21 mouse cellular contexts compared by ENCODE assay signal in genomic region chr3:147786555-147786954, GRCm38 (mm10).
DNase-seq lines count a peak whose midpoint lies in the region; ATAC-seq lines count a peak whose summit lies in the region.
"Had no signal": no experiment of that assay in that cellular context is flagged by ENCODE, and none has a peak within 500 bp of the region (broad histone marks: within the 10 kb centered on the region; RNA-seq: fewer than 3 reads in every experiment).

No protein-coding gene starts in this region.

- no peaks in the 10 kb centered on the region for H3K27me3 ChIP-seq in neural tube, embryonic 13.5 days
- H3K27me3 ChIP-seq in neural tube, embryonic 14.5 days (ENCODE audit: control insufficient read depth, insufficient read depth, low read length): no peaks in the 10 kb centered on the region
- H3K27me3 ChIP-seq in neural tube, embryonic 15.5 days (replicated peaks): no peaks in the 10 kb centered on the region
- H3K27me3 ChIP-seq in forebrain, embryonic 14.5 days (replicated peaks; ENCODE audit: control insufficient read depth, insufficient read depth, low read length): no peaks in the 10 kb centered on the region
- H3K27me3 ChIP-seq: CH12.LX, Patski had no signal

- H3K27ac ChIP-seq in neural tube, embryonic 13.5 days (replicated peaks): no peak overlapping the region
- H3K27ac ChIP-seq in neural tube, embryonic 14.5 days (ENCODE audit: low read depth, low read length): no peak overlapping the region
- no peak overlapping the region for H3K27ac ChIP-seq in neural tube, embryonic 15.5 days (replicated peaks)
- H3K27ac ChIP-seq in forebrain, embryonic 14.5 days (ENCODE audit: low read depth, low read length): no peak overlapping the region

- no peaks in the 10 kb centered on the region for H3K9me3 ChIP-seq in neural tube, embryonic 13.5 days
- H3K9me3 ChIP-seq in neural tube, embryonic 14.5 days (ENCODE audit: control insufficient read depth, low read length): no peaks in the 10 kb centered on the region
- no peaks in the 10 kb centered on the region for H3K9me3 ChIP-seq in neural tube, embryonic 15.5 days (replicated peaks)
- H3K9me3 ChIP-seq in forebrain, embryonic 14.5 days (replicated peaks; ENCODE audit: control insufficient read depth, low read length): no peaks in the 10 kb centered on the region

- H3K4me3 ChIP-seq in neural tube, embryonic 13.5 days: no peak overlapping the region
- no peak overlapping the region for H3K4me3 ChIP-seq in neural tube, embryonic 14.5 days (ENCODE audit: low read depth, low read length)
- H3K4me3 ChIP-seq in neural tube, embryonic 15.5 days (replicated peaks): no peak overlapping the region
- no peak overlapping the region for H3K4me3 ChIP-seq in forebrain, embryonic 14.5 days (ENCODE audit: low read depth, low read length)

- H3K4me2 ChIP-seq in neural tube, embryonic 13.5 days: no peak overlapping the region
- no peak overlapping the region for H3K4me2 ChIP-seq in neural tube, embryonic 14.5 days (ENCODE audit: low read depth, low read length)
- H3K4me2 ChIP-seq in neural tube, embryonic 15.5 days: no peak overlapping the region
- H3K4me2 ChIP-seq in forebrain, embryonic 14.5 days (ENCODE audit: low read length): no peak overlapping the region

- H3K4me1 ChIP-seq in neural tube, embryonic 13.5 days (replicated peaks): no peaks in the 10 kb centered on the region
- H3K4me1 ChIP-seq in neural tube, embryonic 14.5 days (ENCODE audit: control insufficient read depth, insufficient read depth, low read length): no peaks in the 10 kb centered on the region
- no peaks in the 10 kb centered on the region for H3K4me1 ChIP-seq in neural tube, embryonic 15.5 days
- no peaks in the 10 kb centered on the region for H3K4me1 ChIP-seq in forebrain, embryonic 14.5 days (ENCODE audit: control insufficient read depth, insufficient read depth, low read length)

- H3K9ac ChIP-seq in neural tube, embryonic 13.5 days: no peak overlapping the region
- H3K9ac ChIP-seq in neural tube, embryonic 14.5 days (replicated peaks; ENCODE audit: low read depth, low read length): no peak overlapping the region
- no peak overlapping the region for H3K9ac ChIP-seq in neural tube, embryonic 15.5 days (replicated peaks)
- no peak overlapping the region for H3K9ac ChIP-seq in forebrain, embryonic 14.5 days (ENCODE audit: low read length)

- WGBS in neural tube, embryonic 13.5 days: 47% methylated on average over 2 of the region's 2 CpGs
- WGBS in neural tube, embryonic 14.5 days: 43% methylated on average over 2 of the region's 2 CpGs
- 25% methylated on average over 2 of the region's 2 CpGs for WGBS in neural tube, embryonic 15.5 days
- WGBS in forebrain, embryonic 14.5 days: 44% methylated on average over 2 of the region's 2 CpGs

- no peaks in the 10 kb centered on the region for H3K36me3 ChIP-seq in neural tube, embryonic 13.5 days
- H3K36me3 ChIP-seq in neural tube, embryonic 14.5 days (ENCODE audit: control insufficient read depth, insufficient read depth, low read length): no peaks in the 10 kb centered on the region
- H3K36me3 ChIP-seq in neural tube, embryonic 15.5 days: no peaks in the 10 kb centered on the region
- no peaks in the 10 kb centered on the region for H3K36me3 ChIP-seq in forebrain, embryonic 14.5 days (ENCODE audit: control insufficient read depth, insufficient read depth, low read length)
- H3K36me3 ChIP-seq: G1E had no signal

- peak; percentile 86 for ATAC-seq in neural tube, embryonic 13.5 days (ENCODE audit: low read depth)
- peak; percentile 72; the same call in 1 of the 2 replicates for ATAC-seq in neural tube, embryonic 14.5 days (ENCODE audit: low read depth)
- peak; percentile 87 for ATAC-seq in neural tube, embryonic 15.5 days (ENCODE audit: low FRiP score)
- ATAC-seq in forebrain, embryonic 14.5 days: no peak
- ATAC-seq: activated CD4-positive, CD25-positive, alpha-beta regulatory T cell, adult 4 months; CD4-positive, CD25-positive, alpha-beta regulatory T cell, adult 4 months; Patski had no signal

- DNase-seq in neural tube, embryonic 10.5 days (ENCODE audit: extremely low spot score, low spot score): no peak
- no peak for DNase-seq in forebrain, embryonic 14.5 days (ENCODE audit: low spot score)
- no peak for DNase-seq in right cerebral cortex, postnatal 4 days
- DNase-seq: adrenal gland, adult 2 months; adrenal gland, adult 8-10 months; adrenal gland, postnatal 10 days; adrenal gland, postnatal 14 days; adrenal gland, postnatal 25 days; adrenal gland, postnatal 36 days; B cell, adult 2 months; cerebellum, adult 11 months; cerebellum, adult 11-12 months; cerebellum, adult 18-20 months had no signal
